Mouse (Mus musculus): ENCODE measurements around the gene Rapgef4.
A peak's percentile ranks its signal among the peaks of the same experiment; 100 is the strongest.

Gene Rapgef4

GRCm38 (mm10) chr2:72074999-72075561 lies 94.0 kb downstream of the Rapgef4 start:
- no peak for DNase-seq (ENCODE audit: low spot score in 2 of 2)

GRCm38 (mm10) chr2:72077490-72078139 lies 96.6 kb downstream of the Rapgef4 start:
- DNase-seq (ENCODE audit: low spot score in 2 of 2), result no peak

- peak in 1 of 2 experiments; percentile 18 for DNase-seq (ENCODE audit: low spot score in 2 of 2)
Observed at GRCm38 (mm10) chr2:72078140-72078521, 97.1 kb downstream of the Rapgef4 start.

GRCm38 (mm10) chr2:72079110-72079509 lies 98.1 kb downstream of the Rapgef4 start:
- no peak for DNase-seq (ENCODE audit: low spot score in 2 of 2)

- no peak for DNase-seq (ENCODE audit: low spot score in 2 of 2)
Observed at GRCm38 (mm10) chr2:72082846-72083245, 101.8 kb downstream of the Rapgef4 start.

DNA sequence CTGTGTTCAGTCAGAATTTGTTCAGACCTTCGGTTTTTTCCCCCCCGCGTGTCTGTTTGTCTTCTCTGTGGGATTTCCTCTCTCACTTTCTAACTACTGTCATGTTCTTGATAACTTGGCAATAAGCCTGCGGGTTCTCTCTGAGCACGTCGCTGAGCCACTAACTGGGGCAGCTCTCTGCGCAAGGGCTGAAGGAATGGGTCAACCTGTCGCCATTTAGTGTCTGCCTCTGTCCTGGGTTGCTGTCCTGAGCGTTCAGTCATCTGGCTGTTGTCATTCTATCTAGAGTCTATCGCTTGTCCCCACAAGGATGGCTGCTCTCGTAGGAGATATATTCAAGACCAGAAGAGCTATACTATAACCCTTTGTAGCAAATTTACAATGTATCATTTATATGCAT lies 107.8 kb downstream of the Rapgef4 start:
- no peak for DNase-seq (ENCODE audit: low spot score in 2 of 2)

- DNase-seq (ENCODE audit: low spot score in 2 of 2), result no peak
Observed at GRCm38 (mm10) chr2:72090061-72090460, 109.0 kb downstream of the Rapgef4 start.

- no peak for DNase-seq (ENCODE audit: low spot score in 2 of 2)
Observed at GRCm38 (mm10) chr2:72092046-72092445, 111.0 kb downstream of the Rapgef4 start.

- DNase-seq (ENCODE audit: low spot score in 2 of 2), result no peak
Observed at GRCm38 (mm10) chr2:72093402-72094037, 112.5 kb downstream of the Rapgef4 start.

GRCm38 (mm10) chr2:72094038-72094437 lies 113.0 kb downstream of the Rapgef4 start:
- DNase-seq (ENCODE audit: low spot score in 2 of 2), result no peak

GRCm38 (mm10) chr2:72094446-72094845 lies 113.4 kb downstream of the Rapgef4 start:
- DNase-seq (ENCODE audit: low spot score in 2 of 2), result no peak

- DNase-seq (ENCODE audit: low spot score in 2 of 2), result no peak
Observed at GRCm38 (mm10) chr2:72095002-72095401, 114.0 kb downstream of the Rapgef4 start.

- DNase-seq (ENCODE audit: low spot score in 2 of 2), result peak; percentile 45 to 74
Observed at GRCm38 (mm10) chr2:72096345-72096744, 115.3 kb downstream of the Rapgef4 start.

GRCm38 (mm10) chr2:72098366-72098765 lies 117.3 kb downstream of the Rapgef4 start:
- no peak for DNase-seq (ENCODE audit: low spot score in 2 of 2)

DNA sequence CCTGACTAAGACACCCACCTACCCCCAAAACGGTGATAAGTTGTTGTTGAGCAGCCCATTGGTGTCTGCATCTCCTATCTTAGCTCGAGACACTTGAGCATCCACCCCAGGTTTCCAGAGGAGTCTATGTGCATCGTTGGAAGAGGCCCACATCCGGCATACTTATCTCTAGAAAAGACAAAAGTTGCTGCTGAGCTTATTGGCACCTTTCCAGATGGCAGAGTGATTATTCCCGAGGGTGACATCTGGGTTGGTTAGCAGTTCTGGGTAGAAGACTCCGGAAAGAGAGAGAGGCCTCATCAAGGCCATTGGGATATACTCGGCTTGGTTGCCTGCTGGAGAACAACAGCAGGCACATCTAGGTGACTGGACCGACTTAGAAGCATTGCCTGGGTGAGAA lies 123.6 kb downstream of the Rapgef4 start:
- DNase-seq (ENCODE audit: low spot score in 2 of 2), result no peak

DNA sequence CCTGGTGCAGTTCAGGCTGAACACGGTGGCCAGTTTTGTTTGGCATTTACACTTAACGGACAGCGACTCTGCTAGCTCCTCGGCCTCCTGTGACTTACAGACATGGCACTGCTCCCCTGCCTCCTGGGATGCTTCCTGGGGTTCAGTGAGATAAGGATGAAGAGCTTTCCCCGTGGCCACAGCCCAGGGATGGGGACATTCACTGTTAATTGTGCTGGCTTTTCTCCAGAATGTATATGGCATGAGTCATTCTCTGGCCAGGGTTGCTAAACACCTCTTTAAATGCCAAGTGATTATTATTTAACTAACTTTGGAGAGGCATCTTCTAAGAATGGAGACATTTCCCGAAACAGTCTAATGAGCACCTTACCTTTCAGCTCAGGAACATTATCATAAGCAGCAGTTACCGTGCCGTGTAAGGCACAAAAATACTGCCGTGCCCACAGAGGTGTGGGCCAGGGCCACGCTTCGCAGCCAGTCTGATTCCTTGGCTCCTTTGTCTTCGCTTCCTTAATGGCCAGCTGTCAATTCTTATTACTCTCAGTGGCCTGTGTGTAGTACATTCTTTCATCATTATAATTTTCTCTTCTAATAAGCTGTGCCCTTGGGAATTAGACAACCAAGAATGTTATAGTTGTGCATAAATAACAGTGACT lies 126.6 kb downstream of the Rapgef4 start:
- no peak for DNase-seq (ENCODE audit: low spot score in 2 of 2)

GRCm38 (mm10) chr2:72108448-72109312 lies 127.6 kb downstream of the Rapgef4 start:
- no peak for DNase-seq (ENCODE audit: low spot score in 2 of 2)

DNA sequence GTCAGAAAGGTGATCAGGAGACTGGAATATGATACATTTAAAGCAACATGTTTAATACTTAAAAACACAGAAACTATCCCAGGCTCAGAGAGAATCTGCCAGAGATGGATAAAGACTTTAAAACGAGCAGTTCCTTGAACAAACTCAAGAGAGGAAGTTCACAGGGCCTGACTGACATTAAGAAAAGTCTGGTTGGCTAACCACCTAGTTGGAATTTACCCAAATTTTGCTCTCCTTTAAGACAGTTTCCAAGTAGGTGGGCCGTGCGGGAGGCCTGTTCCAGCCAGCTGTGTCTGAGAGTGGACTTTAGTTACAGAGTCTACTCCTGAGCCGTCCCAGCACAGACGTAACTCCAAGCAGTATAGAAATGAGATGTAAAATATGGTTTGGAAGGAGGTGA lies 129.4 kb downstream of the Rapgef4 start:
- no peak for DNase-seq (ENCODE audit: low spot score in 2 of 2)

DNA sequence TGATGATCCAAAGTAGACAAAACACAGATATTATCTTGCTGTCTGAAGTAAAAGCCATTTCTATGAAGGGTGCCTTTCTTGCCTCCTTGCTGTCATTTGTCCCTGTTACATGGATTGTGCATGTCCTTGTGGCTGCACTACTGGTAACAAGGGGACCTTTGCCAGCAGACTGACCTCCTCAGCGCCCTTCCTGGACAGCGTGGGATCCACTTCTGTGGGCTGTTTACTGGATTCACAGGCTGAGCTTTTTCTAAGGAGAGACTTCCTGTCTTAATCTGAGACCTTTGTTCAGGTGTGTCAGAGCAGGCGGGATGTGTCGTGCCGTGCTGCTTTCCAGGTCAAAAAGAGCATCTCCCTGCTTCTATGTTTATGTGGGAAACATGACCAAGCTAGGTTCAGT lies 132.7 kb downstream of the Rapgef4 start:
- no peak for DNase-seq (ENCODE audit: low spot score in 2 of 2)

DNA sequence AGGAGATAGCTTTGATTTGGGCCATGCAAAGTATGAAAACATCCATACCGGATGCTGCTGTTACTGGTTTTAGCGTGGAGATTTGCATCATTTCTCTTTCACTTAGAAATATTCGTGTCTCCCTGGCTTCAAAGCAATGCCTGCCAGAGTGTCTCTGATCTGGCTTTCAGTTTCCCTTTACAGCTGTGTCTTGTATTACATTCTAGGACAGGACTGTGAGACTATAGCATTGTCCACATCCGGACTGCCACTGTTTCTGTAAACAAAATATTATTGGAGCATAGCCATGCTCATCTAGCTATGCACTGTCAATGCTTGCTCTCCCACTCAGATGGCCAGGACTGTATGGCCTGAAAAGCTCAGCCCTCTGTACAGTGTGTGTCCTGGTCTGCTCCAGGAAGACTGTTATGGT lies 133.1 kb downstream of the Rapgef4 start:
- DNase-seq (ENCODE audit: low spot score in 2 of 2), result no peak

- DNase-seq (ENCODE audit: low spot score in 2 of 2), result no peak
Observed at GRCm38 (mm10) chr2:72116103-72116502, 135.1 kb downstream of the Rapgef4 start.

GRCm38 (mm10) chr2:72116698-72117097 lies 135.7 kb downstream of the Rapgef4 start:
- no peak for DNase-seq (ENCODE audit: low spot score in 2 of 2)
